Mouse (Mus musculus) C2C12 (cell line): ENCODE measurements around the gene Hoxc4.

ENCODE experiments used
- CEBPB ChIP-seq: IDR thresholded peaks from one replicate; pipeline ENCODE4 v1.6.1; 2011; ENCODE audit warnings: low read depth, mild to moderate bottlenecking, control low read depth, moderate library complexity
- CTCF ChIP-seq: IDR thresholded peaks from one replicate; pipeline ENCODE4 v1.5.1; 2011; ENCODE audit not compliant: control insufficient read depth, insufficient read depth, insufficient read length
- FOSL1 ChIP-seq: IDR thresholded peaks from one replicate; pipeline ENCODE4 v1.8.0; 2011; ENCODE audit warnings: mild to moderate bottlenecking, low read length; ENCODE audit not compliant: poor library complexity, insufficient read depth, severe bottlenecking
- MAX ChIP-seq: IDR thresholded peaks from one replicate; pipeline ENCODE4 v1.6.1; 2011; ENCODE audit warnings: mild to moderate bottlenecking, control low read depth
- MYOG ChIP-seq: IDR thresholded peaks from one replicate; pipeline ENCODE4 v1.6.1; 2011; ENCODE audit not compliant: control insufficient read depth, insufficient read length; ENCODE audit errors: extremely low read depth
- USF1 ChIP-seq: IDR thresholded peaks from one replicate; pipeline ENCODE4 v1.6.1; 2011; ENCODE audit warnings: low read depth, mild to moderate bottlenecking, control low read depth, moderate library complexity

DNA sequence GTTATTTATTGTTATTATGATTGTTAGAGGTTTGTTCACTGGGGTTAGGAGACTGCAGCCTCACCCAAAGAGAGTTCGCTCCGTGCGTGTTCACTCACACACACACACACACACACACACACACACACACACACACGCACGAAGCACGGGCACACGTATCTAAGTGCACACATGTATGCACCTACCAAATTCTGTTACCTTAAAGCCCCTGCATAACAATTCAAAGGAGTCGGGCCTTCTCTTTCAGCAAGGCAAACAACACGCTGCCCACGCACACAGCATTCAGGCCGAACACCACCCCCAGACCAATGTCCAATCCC lies 41.2 kb downstream of the Hoxc4 start:
- no peak for TF ChIP-seq CTCF
- no peak for TF ChIP-seq MAX
- TF ChIP-seq FOSL1 = no peak
- TF ChIP-seq USF1 = no peak
- TF ChIP-seq MYOG = no peak
- no peak for TF ChIP-seq CEBPB
